Mouse (Mus musculus) neural tube, embryonic 11.5 days (tissue): ENCODE data around the gene Btn2a2. TPM values are rescaled to one million over a fixed set of nuclear protein-coding genes. Genes with fewer than 3 reads are reported as not detected.
"Not testable (repeated sequence)": the region's sequence is repeated elsewhere in the genome, so short reads cannot be mapped to it uniquely, and the experiment has no call there.

Experiments
- ATAC-seq: fragments of 200-750 bp; cut with Nextera tagmentation; 2 replicates; pipeline ENCODE4 v1.8.0; 2017; ENCODE audit warnings: moderate number of reproducible peaks, mild to moderate bottlenecking, moderate TSS enrichment, moderate library complexity; ENCODE audit not compliant: insufficient read depth, low FRiP score, low TSS enrichment
- DNase-seq: peaks from one replicate; pipeline ENCODE4 v3.0.0-alpha.2; 2015; ENCODE audit warnings: low spot score
- H3K27ac ChIP-seq: fragments of 300-500 bp; sonication (generic); 2 replicates; pipeline ENCODE4 v1.5.1; 2014; ENCODE audit warnings: low read depth, mild to moderate bottlenecking, low read length
- H3K27me3 ChIP-seq: fragments of 300-500 bp; sonication (generic); 2 replicates; pipeline ENCODE4 v1.6.1; 2014; ENCODE audit warnings: mild to moderate bottlenecking, low read length, mixed read lengths; ENCODE audit not compliant: control insufficient read depth, insufficient read depth
- H3K36me3 ChIP-seq: fragments of 300-500 bp; sonication (generic); 2 replicates; pipeline ENCODE4 v1.6.1; 2014; ENCODE audit warnings: mild to moderate bottlenecking, low read length, moderate library complexity, mixed read lengths; ENCODE audit not compliant: control insufficient read depth, insufficient read depth
- H3K4me1 ChIP-seq: fragments of 300-500 bp; sonication (generic); 2 replicates; pipeline ENCODE4 v1.6.1; 2014; ENCODE audit warnings: low read length, mixed read lengths; ENCODE audit not compliant: control insufficient read depth, insufficient read depth
- H3K4me2 ChIP-seq: fragments of 300-500 bp; sonication (generic); 2 replicates; pipeline ENCODE4 v1.6.1; 2014; ENCODE audit warnings: low read depth, mild to moderate bottlenecking, moderate library complexity
- H3K4me3 ChIP-seq: fragments of 300-500 bp; sonication (generic); 2 replicates; pipeline ENCODE4 v1.5.1; 2014; ENCODE audit warnings: low read depth, low read length
- H3K9ac ChIP-seq: fragments of 300-500 bp; sonication (generic); 2 replicates; pipeline ENCODE4 v1.6.1; 2014; ENCODE audit warnings: mild to moderate bottlenecking, low read length
- H3K9me3 ChIP-seq: fragments of 300-500 bp; sonication (generic); 2 replicates; pipeline ENCODE4 v1.6.1; 2016; ENCODE audit warnings: low read length; ENCODE audit not compliant: control insufficient read depth
- WGBS: fragments of 180-500 bp; shearing (Covaris S2); extraction: QIAGEN DNeasy Blood & Tissue Kit; methylation state at CpG from one replicate; pipeline ENCODE4 v1.1.7; 2014; 5-methylcytosine and 5-hydroxymethylcytosine counted together
- polyA plus RNA-seq: library from polyadenylated mRNA; unstranded; fragments of >200 nt; fragmentation: Nextera tagmentation; extraction: Ambion mirVana; gene quantifications from 2 replicates; pipeline ENCODE4 v1.2.1, GENCODE M21; 2014

The Btn2a2 gene
- 0.65 and 0.81 TPM in 2 replicates for polyA plus RNA-seq

GRCm38 (mm10) chr13:23488400-23489322 is at the start of gene Btn2a2:
Gene Btn2a2 (minus strand): TSS chr13:23488857.
- Histone ChIP-seq H3K27ac (no peak within 1 kb of the TSS), H3K9ac (no peak within 1 kb of the TSS)
- WGBS, result 6% methylated on average over 13 of the region's 14 CpGs

GRCm38 (mm10) chr13:23538249-23538648 is 49.6 kb upstream of the Btn2a2 start:
- no peak for ATAC-seq
- no peak overlapping the region for H3K27ac ChIP-seq

More at GRCm38 (mm10) chr13:23488400-23489322, at the start of gene Btn2a2:
- no peaks in the 10 kb centered on the region for H3K4me1 ChIP-seq
- ATAC-seq, result peak; percentile 85
- no peaks in the 10 kb centered on the region for H3K27me3 ChIP-seq
- peak within 1 kb of the TSS; percentile 36 for H3K4me2 ChIP-seq
- peak; percentile 69 for DNase-seq
- H3K4me3 ChIP-seq, result peak within 1 kb of the TSS; percentile 19; the same call in 1 of the 2 replicates
- H3K36me3 ChIP-seq, result no peaks in the 10 kb centered on the region
- H3K9me3 ChIP-seq, result no peaks in the 10 kb centered on the region

GRCm38 (mm10) chr13:23537006-23537710 is 48.5 kb upstream of the Btn2a2 start:
- WGBS, result 86% methylated on average over 3 of the region's 3 CpGs
- H3K4me2 ChIP-seq, result peak overlapping the region; percentile 73
- H3K36me3 ChIP-seq, result no peaks in the 10 kb centered on the region
- H3K27me3 ChIP-seq, result no peaks in the 10 kb centered on the region
- H3K4me3 ChIP-seq, result no peak overlapping the region; the same call in 1 of the 2 replicates
- no peak overlapping the region for H3K9ac ChIP-seq
- H3K9me3 ChIP-seq, result no peaks in the 10 kb centered on the region
- ATAC-seq (no peak), DNase-seq (no peak)
- peaks cover 13% of the 10 kb centered on the region; the same call in 1 of the 2 replicates for H3K4me1 ChIP-seq
- H3K27ac ChIP-seq, result no peak overlapping the region

More at GRCm38 (mm10) chr13:23538249-23538648, 49.6 kb upstream of the Btn2a2 start:
- peak; percentile 5 for DNase-seq
- no peaks in the 10 kb centered on the region for H3K9me3 ChIP-seq
- H3K36me3 ChIP-seq, result no peaks in the 10 kb centered on the region
- H3K9ac ChIP-seq, result no peak overlapping the region
- H3K4me2 ChIP-seq, result no peak overlapping the region
- 76% methylated on average over 5 of the region's 5 CpGs for WGBS
- H3K27me3 ChIP-seq, result no peaks in the 10 kb centered on the region
- no peak overlapping the region for H3K4me3 ChIP-seq
- H3K4me1 ChIP-seq, result peaks cover 9% of the 10 kb centered on the region; the same call in 1 of the 2 replicates

- Histone ChIP-seq H3K27ac (peak overlapping the region; percentile 67), H3K4me1 (peaks cover 13% of the 10 kb centered on the region; the same call in 1 of the 2 replicates), H3K9me3 (no peaks in the 10 kb centered on the region), H3K4me3 (peak overlapping the region; percentile 42), H3K27me3 (no peaks in the 10 kb centered on the region), H3K4me2 (peak overlapping the region; percentile 73), H3K36me3 (no peaks in the 10 kb centered on the region), H3K9ac (peak overlapping the region; percentile 67)
- 21% methylated on average over 7 of the region's 7 CpGs for WGBS
- DNase-seq (no peak), ATAC-seq (no peak)
Measured at GRCm38 (mm10) chr13:23536076-23536822, 47.6 kb upstream of the Btn2a2 start.

GRCm38 (mm10) chr13:23535137-23536075 is 46.7 kb upstream of the Btn2a2 start, which contains the start of gene Hist1h3g:
Gene Hist1h3g (plus strand): TSS chr13:23535422.
- DNase-seq (peak; percentile 90), ATAC-seq (peak; percentile 90)
- H3K9me3 ChIP-seq, H3K36me3 ChIP-seq, H3K27me3 ChIP-seq: not testable (repeated sequence)
- peak within 1 kb of the TSS; percentile 92 for H3K27ac ChIP-seq
- peak within 1 kb of the TSS; percentile 78 for H3K9ac ChIP-seq
- WGBS, result under 1% methylated on average over 46 of the region's 62 CpGs
- peaks cover 13% of the 10 kb centered on the region; the same call in 1 of the 2 replicates for H3K4me1 ChIP-seq
- peak within 1 kb of the TSS; percentile 42 for H3K4me3 ChIP-seq
- peak within 1 kb of the TSS; percentile 73 for H3K4me2 ChIP-seq

- H3K4me3 ChIP-seq, result peak overlapping the region; percentile 42
- peak overlapping the region; percentile 92 for H3K27ac ChIP-seq
- no peaks in the 10 kb centered on the region for H3K27me3 ChIP-seq
- no peaks in the 10 kb centered on the region for H3K36me3 ChIP-seq
- 1% methylated on average over 15 of the region's 15 CpGs for WGBS
- peaks cover 13% of the 10 kb centered on the region; the same call in 1 of the 2 replicates for H3K4me1 ChIP-seq
- ATAC-seq, result peak; percentile 1; the same call in 1 of the 2 replicates
- peak overlapping the region; percentile 73 for H3K4me2 ChIP-seq
- peak overlapping the region; percentile 78 for H3K9ac ChIP-seq
- no peaks in the 10 kb centered on the region for H3K9me3 ChIP-seq
- no peak for DNase-seq
Measured at GRCm38 (mm10) chr13:23534368-23535131, 45.9 kb upstream of the Btn2a2 start.
